Mouse (Mus musculus) MEL (cell line): ENCODE results near the gene Hspa12a.

Experiments
- RCOR1 ChIP-seq: IDR thresholded peaks from 2 replicates; pipeline ENCODE4 v1.6.1; 2012; ENCODE audit warnings: low read depth, mild to moderate bottlenecking, inconsistent platforms, low read length, improper control_type of control experiment
- ZKSCAN1 ChIP-seq: IDR thresholded peaks from 2 replicates; pipeline ENCODE4 v1.6.1; 2012; ENCODE audit warnings: low read depth, mild to moderate bottlenecking, inconsistent platforms, low read length, improper control_type of control experiment, moderate library complexity

DNA sequence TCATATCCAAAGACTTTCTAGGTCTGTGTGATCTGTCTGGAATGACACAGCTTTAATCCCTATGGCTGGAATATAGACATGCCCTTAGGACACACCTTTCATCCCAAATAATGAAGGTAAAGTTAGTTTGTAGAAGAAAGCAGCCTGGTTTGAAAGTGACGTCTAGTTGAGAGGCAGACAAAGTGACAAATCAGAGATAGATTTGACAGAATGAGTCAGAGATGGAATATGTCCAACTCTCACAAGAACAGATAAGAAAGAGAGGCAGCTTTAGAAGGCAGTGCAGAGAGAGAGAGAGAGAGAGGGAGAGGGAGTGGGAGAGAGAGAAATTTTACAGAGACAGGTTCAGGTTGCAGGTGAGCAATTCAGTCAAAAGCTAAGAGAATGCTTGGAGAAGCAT, 119.1 kb downstream of the Hspa12a start:
- TF ChIP-seq RCOR1, result no peak
- TF ChIP-seq ZKSCAN1, result no peak
